ENCODE assay signal across 8 mouse cellular contexts in genomic region chr2:33753630-33754316, GRCm38 (mm10).
DNase-seq lines count a peak whose midpoint lies in the region; ATAC-seq and TF ChIP-seq lines count a peak whose summit lies in the region.

No protein-coding gene starts in this region.

- no peak for TF ChIP-seq CTCF in Patski (IDR thresholded peaks at IDR 0.05)
- no peak for TF ChIP-seq CTCF in lung, adult 2 months (IDR thresholded peaks at IDR 0.05; ENCODE audit: insufficient read depth, low read length)

- peak; percentile 75 for ATAC-seq in Patski
- ATAC-seq in frontal cortex, adult (ENCODE audit: low TSS enrichment), result peak; percentile 65
- ATAC-seq in erythroblast, adult 5-6 weeks (replicated peaks; ENCODE audit: low FRiP score, poor library complexity, severe bottlenecking), result no peak

- CTCF ChIA-PET in Patski (lab: Charles Lee), result no interaction called here

- H3K4me3 ChIP-seq in lung, adult 2 months (replicated peaks; ENCODE audit: extremely low read depth, low read depth, low read length), result no peak overlapping the region

- intact Hi-C loops in heart, postnatal 25 days (cut with DNase I), result no loop called here

- peak; percentile 97 for DNase-seq in Patski (ENCODE audit: low read depth, low spot score)
- peak; percentile 84 for DNase-seq in cerebellum, adult 9-11 months
- peak; percentile 82 for DNase-seq in heart, postnatal 25 days (ENCODE audit: low spot score)
- peak; percentile 75 to 88 for DNase-seq in layer of hippocampus, adult 18-20 months (ENCODE audit: low spot score in 2 of 2)
- DNase-seq in lung, adult 2 months, result peak; percentile 85
- peak; percentile 38 for DNase-seq in ovary, postnatal 10 days (ENCODE audit: low spot score)

- H3K27me3 ChIP-seq in Patski, result no peaks in the 10 kb centered on the region

- H3K4me1 ChIP-seq in lung, adult 2 months (ENCODE audit: control insufficient read depth, insufficient read depth, low read length), result peaks cover 18% of the 10 kb centered on the region

- in situ Hi-C loops in Patski (cut with MboI; ENCODE audit: low pct_unique_long_range_greater_than_20kb), result loop anchor here (10.0 to 25.0 kb wide), 3 partner anchors 609 to 1509 kb away; partner anchors contain the start of genes Gsn and Pbx3

- WGBS in lung, adult 2 months, result 21% methylated on average over 15 of the region's 15 CpGs

- no peak for TF ChIP-seq POLR2A in lung, adult 2 months (IDR thresholded peaks at IDR 0.05; ENCODE audit: borderline replicate concordance, extremely low read depth, low read depth, low read length)

- POLR2A ChIA-PET in Patski (lab: Charles Lee), result interaction anchor here (0.6 kb wide), 1 partner anchor 304 kb away, joined by 3 read pairs; no protein-coding TSS in a partner anchor

Comparison
In these comparisons a context has a peak if more than half of its experiments do, and no peak if none do; other contexts are left out.
1. DNase-seq: peak in every context shown above with its lines; median percentile 97 in Patski; 85 in lung, adult 2 months; 84 in cerebellum, adult 9-11 months; 82 in heart, postnatal 25 days; 82 in layer of hippocampus, adult 18-20 months; 38 in ovary, postnatal 10 days.